Mouse (Mus musculus): Measurements from ENCODE around the gene Gm9112. TPM values are rescaled to one million over a fixed set of nuclear protein-coding genes. Genes with fewer than 3 reads are reported as not detected.
"Not testable (repeated sequence)": the region's sequence is repeated elsewhere in the genome, so short reads cannot be mapped to it uniquely, and the experiment has no call there.

Gene Gm9112
- not detected in 2 replicates for polyA plus RNA-seq (2011; ENCODE audit: insufficient read depth, insufficient read length, low replicate concordance, missing spikeins)

GRCm38 (mm10) chrX:102707535-102707934 is at the start of gene Gm9112, which contains the start of gene Dmrtc1b:
Gene Gm9112, minus strand, starts transcription at chrX:102707635.
Gene Dmrtc1b, plus strand, starts transcription at chrX:102707865.
- 81% methylated on average over 7 of the region's 10 CpGs for WGBS
- not testable (repeated sequence) for H3K27ac ChIP-seq (ENCODE audit: control insufficient read depth, insufficient read depth, low read depth, low read length, poor library complexity); H3K4me1 ChIP-seq (ENCODE audit: control insufficient read depth, insufficient read depth, low read length); H3K4me3 ChIP-seq (replicated peaks; ENCODE audit: control insufficient read depth, low read depth, low read length)

- not testable (repeated sequence) for H3K27ac ChIP-seq (ENCODE audit: control insufficient read depth, insufficient read depth, low read depth, low read length, poor library complexity); H3K4me1 ChIP-seq (ENCODE audit: control insufficient read depth, insufficient read depth, low read length); H3K4me3 ChIP-seq (replicated peaks; ENCODE audit: control insufficient read depth, low read depth, low read length)
- WGBS = 90% methylated on average over 6 of the region's 6 CpGs
Measured at GRCm38 (mm10) chrX:102724226-102724625, 16.8 kb upstream of the Gm9112 start.

GRCm38 (mm10) chrX:102700636-102701035 is 6.8 kb downstream of the Gm9112 start:
- H3K4me1 ChIP-seq (ENCODE audit: control insufficient read depth, insufficient read depth, low read length); H3K4me3 ChIP-seq (replicated peaks; ENCODE audit: control insufficient read depth, low read depth, low read length); H3K27ac ChIP-seq (ENCODE audit: control insufficient read depth, insufficient read depth, low read depth, low read length, poor library complexity): not testable (repeated sequence)
- 76% methylated on average over 3 of the region's 3 CpGs for WGBS

GRCm38 (mm10) chrX:102689252-102689651 is 18.2 kb downstream of the Gm9112 start:
- not testable (repeated sequence) for H3K4me3 ChIP-seq (replicated peaks; ENCODE audit: control insufficient read depth, low read depth, low read length); H3K4me1 ChIP-seq (ENCODE audit: control insufficient read depth, insufficient read depth, low read length)
- WGBS = 27% methylated on average over 4 of the region's 4 CpGs

GRCm38 (mm10) chrX:102686872-102687271 is 20.6 kb downstream of the Gm9112 start, which contains the start of gene Gm3880:
Gene Gm3880, minus strand, starts transcription at chrX:102686972.
- WGBS = 73% methylated on average over 5 of the region's 5 CpGs
- not testable (repeated sequence) for H3K27ac ChIP-seq (ENCODE audit: control insufficient read depth, insufficient read depth, low read depth, low read length, poor library complexity); H3K4me1 ChIP-seq (ENCODE audit: control insufficient read depth, insufficient read depth, low read length); H3K4me3 ChIP-seq (replicated peaks; ENCODE audit: control insufficient read depth, low read depth, low read length)

More at GRCm38 (mm10) chrX:102689252-102689651, 18.2 kb downstream of the Gm9112 start:
- not testable (repeated sequence) for H3K27ac ChIP-seq (ENCODE audit: control insufficient read depth, insufficient read depth, low read depth, low read length, poor library complexity)

GRCm38 (mm10) chrX:102684706-102685105 is 22.7 kb downstream of the Gm9112 start:
- not testable (repeated sequence) for H3K27ac ChIP-seq (ENCODE audit: control insufficient read depth, insufficient read depth, low read depth, low read length, poor library complexity); H3K4me3 ChIP-seq (replicated peaks; ENCODE audit: control insufficient read depth, low read depth, low read length); H3K4me1 ChIP-seq (ENCODE audit: control insufficient read depth, insufficient read depth, low read length)
- 65% methylated on average over 3 of the region's 3 CpGs for WGBS

- no peak for TF ChIP-seq CTCF (IDR thresholded peaks at IDR 0.05; ENCODE audit: control insufficient read depth, insufficient read depth, low read length)
- no peak for TF ChIP-seq POLR2A (IDR thresholded peaks at IDR 0.05; ENCODE audit: borderline replicate concordance, control insufficient read depth, low read depth, low read length)
- Histone ChIP-seq H3K4me1 (ENCODE audit: control insufficient read depth, insufficient read depth, low read length) (no peaks in the 10 kb centered on the region), H3K4me3 (replicated peaks; ENCODE audit: control insufficient read depth, low read depth, low read length) (no peak overlapping the region), H3K27ac (ENCODE audit: control insufficient read depth, insufficient read depth, low read depth, low read length, poor library complexity) (no peak overlapping the region)
- WGBS = 46% methylated on average over 2 of the region's 2 CpGs
Measured at GRCm38 (mm10) chrX:102666641-102667040, 40.8 kb downstream of the Gm9112 start.

- no peak overlapping the region for H3K27ac ChIP-seq (ENCODE audit: control insufficient read depth, insufficient read depth, low read depth, low read length, poor library complexity)
- H3K4me3 ChIP-seq (replicated peaks; ENCODE audit: control insufficient read depth, low read depth, low read length) = no peak overlapping the region
- WGBS = 21% methylated on average over 3 of the region's 3 CpGs
- no peaks in the 10 kb centered on the region for H3K4me1 ChIP-seq (ENCODE audit: control insufficient read depth, insufficient read depth, low read length)
- TF ChIP-seq CTCF (IDR thresholded peaks at IDR 0.05; ENCODE audit: control insufficient read depth, insufficient read depth, low read length) (no peak), POLR2A (IDR thresholded peaks at IDR 0.05; ENCODE audit: borderline replicate concordance, control insufficient read depth, low read depth, low read length) (no peak)
Measured at GRCm38 (mm10) chrX:102660712-102661111, 46.7 kb downstream of the Gm9112 start.

Other genes starting within 250 kb of the Gm9112 start
- gene Hdac8, start 202.3 kb downstream of the Gm9112 start, polyA plus RNA-seq (2011; ENCODE audit: insufficient read depth, insufficient read length, low replicate concordance, missing spikeins) = 8.5 and 10.4 TPM in 2 replicates
- 1.5 and 2.2 TPM in 2 replicates for gene Phka1, start 63.4 kb downstream of the Gm9112 start, polyA plus RNA-seq (2011; ENCODE audit: insufficient read depth, insufficient read length, low replicate concordance, missing spikeins)
- gene Gm3880, start 20.7 kb downstream of the Gm9112 start, polyA plus RNA-seq (2011; ENCODE audit: insufficient read depth, insufficient read length, low replicate concordance, missing spikeins) = not detected in 2 replicates
- not detected in 2 replicates for gene Dmrtc1b, start 230 bp upstream of the Gm9112 start, polyA plus RNA-seq (2011; ENCODE audit: insufficient read depth, insufficient read length, low replicate concordance, missing spikeins)
- not detected in 2 replicates for gene Dmrtc1c1, start 95.3 kb upstream of the Gm9112 start, polyA plus RNA-seq (2011; ENCODE audit: insufficient read depth, insufficient read length, low replicate concordance, missing spikeins)
- gene Dmrtc1c2, start 147.0 kb upstream of the Gm9112 start, polyA plus RNA-seq (2011; ENCODE audit: insufficient read depth, insufficient read length, low replicate concordance, missing spikeins) = not detected in 2 replicates
- gene 1700031F05Rik, start 160.3 kb upstream of the Gm9112 start, polyA plus RNA-seq (2011; ENCODE audit: insufficient read depth, insufficient read length, low replicate concordance, missing spikeins) = not detected in 2 replicates
- gene Dmrtc1a, start 201.1 kb upstream of the Gm9112 start, polyA plus RNA-seq (2011; ENCODE audit: insufficient read depth, insufficient read length, low replicate concordance, missing spikeins) = not detected in 2 replicates
- not detected in 2 replicates for gene 1700011M02Rik, start 201.3 kb upstream of the Gm9112 start, polyA plus RNA-seq (2011; ENCODE audit: insufficient read depth, insufficient read length, low replicate concordance, missing spikeins)
- not detected in 2 replicates for gene 1700018G05Rik, start 220.7 kb upstream of the Gm9112 start, polyA plus RNA-seq (2011; ENCODE audit: insufficient read depth, insufficient read length, low replicate concordance, missing spikeins)

Measured in bone marrow, adult 2 months (tissue).